Mouse (Mus musculus): ENCODE results near the gene Camk2b.

- no peak for TF ChIP-seq CTCF (IDR thresholded peaks at IDR 0.05; ENCODE audit: low read depth, low read length)
- TF ChIP-seq EP300 (IDR thresholded peaks at IDR 0.05; ENCODE audit: insufficient read depth, low read depth, low read length) = no peak
- no peak for TF ChIP-seq POLR2A (IDR thresholded peaks at IDR 0.05; ENCODE audit: insufficient read depth, low read length)
Measured at GRCm38 (mm10) chr11:6037686-6038085, 28.5 kb downstream of the Camk2b start.
